Comparison of ENCODE assay signal across 8 mouse cellular contexts in genomic region chr5:107598380-107598779, GRCm38 (mm10). TPM values are rescaled to one million over a fixed set of nuclear protein-coding genes. Genes with fewer than 3 reads are reported as not detected.
A peak's percentile ranks its signal among the peaks of the same experiment; 100 is the strongest.
DNase-seq lines count a peak whose midpoint lies in the region; ATAC-seq and TF ChIP-seq lines count a peak whose summit lies in the region.

No protein-coding gene starts in this region.

- H3K4me3 ChIP-seq in gastrocnemius, adult 2 months: peak overlapping the region; percentile 89
- H3K4me3 ChIP-seq in forebrain, embryonic 12.5 days (replicated peaks): peak overlapping the region; percentile 74
- peak overlapping the region in 1 of 2 experiments; percentile 83; a peak in 2 of 4 replicates for H3K4me3 ChIP-seq in liver, embryonic 14.5 days (ENCODE audit: insufficient read depth in 1 of 2, low read depth in 2 of 2, low read length in 2 of 2)

- no peak for TF ChIP-seq EP300 in liver, embryonic 14.5 days (IDR thresholded peaks at IDR 0.05; ENCODE audit: low read depth)

- peaks cover 10% of the 10 kb centered on the region; the same call in 1 of the 2 replicates for H3K4me1 ChIP-seq in forebrain, embryonic 12.5 days
- peaks cover 4% of the 10 kb centered on the region in 2 experiments; a peak in 2 of 4 replicates for H3K4me1 ChIP-seq in liver, embryonic 14.5 days (replicated peaks; ENCODE audit: control insufficient read depth in 2 of 2, insufficient read depth in 2 of 2, low read length in 1 of 2)

- H3K9ac ChIP-seq in forebrain, embryonic 12.5 days: peak overlapping the region; percentile 70
- H3K9ac ChIP-seq in liver, embryonic 14.5 days (replicated peaks): peak overlapping the region; percentile 81

- 20% methylated on average over 4 of the region's 4 CpGs for WGBS in forebrain, embryonic 12.5 days
- WGBS in liver, embryonic 14.5 days (ENCODE audit: insufficient replicate concordance): 11% methylated on average over 4 of the region's 4 CpGs

- no peak for TF ChIP-seq CTCF in gastrocnemius, adult 2 months (IDR thresholded peaks at IDR 0.05)
- TF ChIP-seq CTCF in liver, embryonic 14.5 days (IDR thresholded peaks at IDR 0.05; ENCODE audit: low read depth): no peak

- peaks cover 17% of the 10 kb centered on the region for H3K36me3 ChIP-seq in forebrain, embryonic 12.5 days (replicated peaks)
- no peaks in the 10 kb centered on the region; the same call in 1 of the 2 replicates for H3K36me3 ChIP-seq in liver, embryonic 14.5 days (replicated peaks; ENCODE audit: control insufficient read depth, insufficient read depth, low read depth)

- intact Hi-C loops in gastrocnemius, adult 2 months (cut with DNase I): loop anchor here (10.0 kb wide), 1 partner anchor 164 kb away; the partner anchor contains the start of genes Btbd8 and Lpcat2b

- no peak for DNase-seq in gastrocnemius, adult 2 months
- DNase-seq in gastrocnemius, adult 8-10 months (ENCODE audit: low spot score in 2 of 2): no peak
- peak; percentile 35 for DNase-seq in 416B (ENCODE audit: low read depth)
- DNase-seq in liver, embryonic 14.5 days (ENCODE audit: low read depth in 3 of 3, low spot score in 3 of 3): no peak
- DNase-seq in left cerebral cortex, adult 11 months (ENCODE audit: low spot score): no peak
- no peak for DNase-seq in left cerebral cortex, adult 9 months (ENCODE audit: low spot score in 2 of 2)
- no peak for DNase-seq in frontal cortex, postnatal 10 days (ENCODE audit: low spot score in 2 of 2)

- no peaks in the 10 kb centered on the region for H3K27me3 ChIP-seq in forebrain, embryonic 12.5 days
- no peaks in the 10 kb centered on the region for H3K27me3 ChIP-seq in liver, embryonic 14.5 days (ENCODE audit: control insufficient read depth, insufficient read depth, low read length)

- peak overlapping the region; percentile 94 for H3K27ac ChIP-seq in gastrocnemius, adult 2 months
- H3K27ac ChIP-seq in forebrain, embryonic 12.5 days: no peak overlapping the region
- H3K27ac ChIP-seq in liver, embryonic 14.5 days: no peak overlapping the region

- peak overlapping the region; percentile 69 for H3K4me2 ChIP-seq in forebrain, embryonic 12.5 days
- peak overlapping the region; percentile 76 for H3K4me2 ChIP-seq in liver, embryonic 14.5 days (ENCODE audit: low read depth)

- H3K9me3 ChIP-seq in forebrain, embryonic 12.5 days: no peaks in the 10 kb centered on the region
- H3K9me3 ChIP-seq in liver, embryonic 14.5 days (ENCODE audit: control insufficient read depth, low read length): no peaks in the 10 kb centered on the region

- ATAC-seq in forebrain, embryonic 12.5 days (ENCODE audit: low FRiP score): no peak
- no peak for ATAC-seq in liver, embryonic 14.5 days (ENCODE audit: insufficient read depth)

RNA-seq across cellular contexts. Expression of gene Glmn, which starts 0.7 kb away (rescaled TPM):
- 1 to 10 TPM; 4.4 to 6.2 TPM for total RNA-seq in gastrocnemius, adult 2 months (2021)
- 1 to 10 TPM; 4.1 to 5.7 (median 5.4) TPM for total RNA-seq in gastrocnemius, adult 8-10 months (2022)
- 31.2 and 34.3 TPM in 2 replicates for polyA plus RNA-seq in forebrain, embryonic 12.5 days (2016; fragmentation: Nextera tagmentation; extraction: Ambion mirVana)
- polyA plus RNA-seq in liver, embryonic 14.5 days (2012; rRNA removed): 1.6 and 3.1 TPM in 2 replicates
- polyA plus RNA-seq in liver, embryonic 14.5 days (2014; fragmentation: Nextera tagmentation; extraction: Ambion mirVana): 5.7 and 6.2 TPM in 2 replicates

RNA-seq across cellular contexts. Expression of gene Rpap2, which starts 1.2 kb away (rescaled TPM):
- 10 to 100 TPM; 13.5 to 13.9 TPM for total RNA-seq in gastrocnemius, adult 2 months (2021)
- 10 to 100 TPM; 10.2 to 16.1 (median 12.3) TPM for total RNA-seq in gastrocnemius, adult 8-10 months (2022)
- polyA plus RNA-seq in forebrain, embryonic 12.5 days (2016; fragmentation: Nextera tagmentation; extraction: Ambion mirVana): 18.2 and 20.9 TPM in 2 replicates
- polyA plus RNA-seq in liver, embryonic 14.5 days (2012; rRNA removed): 1.4 and 2.6 TPM in 2 replicates
- 5.5 and 6.5 TPM in 2 replicates for polyA plus RNA-seq in liver, embryonic 14.5 days (2014; fragmentation: Nextera tagmentation; extraction: Ambion mirVana)
